Mouse (Mus musculus) embryonic facial prominence, embryonic 14.5 days (tissue): ENCODE results near the gene Btbd16. TPM values are rescaled to one million over a fixed set of nuclear protein-coding genes. Genes with fewer than 3 reads are reported as not detected.

Source experiments
- ATAC-seq: fragments of 200-750 bp; cut with Nextera tagmentation; 2 replicates; pipeline ENCODE4 v1.8.0; 2017; ENCODE audit warnings: low read depth, moderate number of reproducible peaks, moderate TSS enrichment
- DNase-seq: peaks from one replicate; pipeline ENCODE4 v3.0.0-alpha.2; 2015; ENCODE audit warnings: low spot score
- H3K27ac ChIP-seq: fragments of 300-500 bp; sonication (generic); replicated peaks from 2 replicates; pipeline ENCODE4 v1.5.1; 2014; ENCODE audit warnings: low read depth, mild to moderate bottlenecking, low read length, moderate library complexity
- H3K27me3 ChIP-seq: fragments of 300-500 bp; sonication (generic); replicated peaks from 2 replicates; pipeline ENCODE4 v1.6.1; 2014; ENCODE audit warnings: low read length; ENCODE audit not compliant: control insufficient read depth, insufficient read depth
- H3K36me3 ChIP-seq: fragments of 300-500 bp; sonication (generic); 2 replicates; pipeline ENCODE4 v1.6.1; 2014; ENCODE audit warnings: low read length, mixed read lengths; ENCODE audit not compliant: control insufficient read depth, insufficient read depth
- H3K4me1 ChIP-seq: fragments of 300-500 bp; sonication (generic); 2 replicates; pipeline ENCODE4 v1.6.1; 2014; ENCODE audit warnings: antibody characterized with exemption, low read length; ENCODE audit not compliant: control insufficient read depth, insufficient read depth
- H3K4me2 ChIP-seq: fragments of 300-500 bp; sonication (generic); 2 replicates; pipeline ENCODE4 v1.6.1; 2014; ENCODE audit warnings: low read depth, mild to moderate bottlenecking, low read length, moderate library complexity, mixed read lengths
- H3K4me3 ChIP-seq: fragments of 300-500 bp; sonication (generic); 2 replicates; pipeline ENCODE4 v1.5.1; 2014; ENCODE audit warnings: low read depth, mild to moderate bottlenecking, low read length
- H3K9ac ChIP-seq: fragments of 300-500 bp; sonication (generic); 2 replicates; pipeline ENCODE4 v1.6.1; 2014; ENCODE audit warnings: low read depth, mild to moderate bottlenecking, low read length, moderate library complexity, mixed read lengths
- H3K9me3 ChIP-seq: fragments of 300-500 bp; sonication (generic); 2 replicates; pipeline ENCODE4 v1.6.1; 2016; ENCODE audit warnings: low read length; ENCODE audit not compliant: control insufficient read depth
- WGBS: fragments of 180-500 bp; shearing (Covaris S2); extraction: QIAGEN DNeasy Blood & Tissue Kit; methylation state at CpG from one replicate; pipeline ENCODE4 v1.1.7; 2014; 5-methylcytosine and 5-hydroxymethylcytosine counted together
- polyA plus RNA-seq: library from polyadenylated mRNA; unstranded; fragments of >200 nt; fragmentation: Nextera tagmentation; extraction: Ambion mirVana; gene quantifications from 2 replicates; pipeline ENCODE4 v1.2.1, GENCODE M21; 2014

Gene Btbd16
- polyA plus RNA-seq, 1 experiment from 2014 or later = not detected

- DNase-seq (peak; percentile 41), ATAC-seq (peak; percentile 15; the same call in 1 of the 2 replicates)
- Histone ChIP-seq H3K9me3 (no peaks in the 10 kb centered on the region), H3K27me3 (no peaks in the 10 kb centered on the region), H3K36me3 (no peaks in the 10 kb centered on the region), H3K4me2 (no peak overlapping the region), H3K4me3 (no peak overlapping the region), H3K4me1 (0 out of 2 replicates have a peak, but pooled peaks cover 3% of the 10 kb centered on the region), H3K27ac (no peak overlapping the region), H3K9ac (no peak overlapping the region)
- 62% methylated on average over 12 of the region's 12 CpGs for WGBS
Observed at GRCm38 (mm10) chr7:130785923-130786575, 12.2 kb downstream of the Btbd16 start.

DNA sequence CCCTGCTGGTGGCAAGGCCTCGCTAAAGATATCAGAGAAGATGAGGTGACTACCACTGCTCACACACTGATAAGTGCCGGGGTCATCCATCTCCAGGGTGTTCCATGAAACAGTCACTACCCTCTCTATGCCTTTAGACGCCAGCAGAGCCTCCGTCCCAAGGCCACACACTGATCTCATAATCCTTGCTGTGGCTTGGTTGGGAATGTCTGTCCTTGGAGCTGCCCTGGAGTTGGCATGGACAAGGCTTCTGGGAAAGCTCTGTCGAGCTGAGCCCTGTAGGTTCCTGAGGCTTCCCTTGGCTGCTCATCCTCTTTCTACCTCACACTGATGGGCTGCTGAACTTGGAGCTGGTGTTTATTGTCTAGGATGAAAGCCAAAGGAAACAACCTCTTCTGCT lies 12.8 kb downstream of the Btbd16 start:
- H3K27me3 ChIP-seq = no peaks in the 10 kb centered on the region
- no peak overlapping the region for H3K27ac ChIP-seq
- 69% methylated on average over 5 of the region's 5 CpGs for WGBS
- no peak overlapping the region for H3K4me2 ChIP-seq
- no peak for DNase-seq
- H3K4me3 ChIP-seq = no peak overlapping the region
- no peak for ATAC-seq
- no peaks in the 10 kb centered on the region for H3K36me3 ChIP-seq
- H3K9ac ChIP-seq = no peak overlapping the region
- H3K9me3 ChIP-seq = no peaks in the 10 kb centered on the region
- 0 out of 2 replicates have a peak, but pooled peaks cover 3% of the 10 kb centered on the region for H3K4me1 ChIP-seq

GRCm38 (mm10) chr7:130787537-130787936 lies 13.7 kb downstream of the Btbd16 start:
- 97% methylated on average over 4 of the region's 4 CpGs for WGBS
- no peaks in the 10 kb centered on the region for H3K27me3 ChIP-seq
- no peak overlapping the region for H3K4me2 ChIP-seq
- DNase-seq (no peak), ATAC-seq (no peak)
- 0 out of 2 replicates have a peak, but pooled peaks cover 3% of the 10 kb centered on the region for H3K4me1 ChIP-seq
- no peak overlapping the region for H3K27ac ChIP-seq
- no peak overlapping the region for H3K9ac ChIP-seq
- no peaks in the 10 kb centered on the region for H3K9me3 ChIP-seq
- no peaks in the 10 kb centered on the region for H3K36me3 ChIP-seq
- H3K4me3 ChIP-seq = no peak overlapping the region

GRCm38 (mm10) chr7:130788950-130789349 lies 15.1 kb downstream of the Btbd16 start:
- H3K9me3 ChIP-seq = no peaks in the 10 kb centered on the region
- H3K4me1 ChIP-seq = 0 out of 2 replicates have a peak, but pooled peaks cover 3% of the 10 kb centered on the region
- H3K4me2 ChIP-seq = no peak overlapping the region
- H3K36me3 ChIP-seq = no peaks in the 10 kb centered on the region
- no peak overlapping the region for H3K4me3 ChIP-seq
- ATAC-seq (no peak), DNase-seq (no peak)
- 66% methylated on average over 3 of the region's 3 CpGs for WGBS
- no peaks in the 10 kb centered on the region for H3K27me3 ChIP-seq
- H3K9ac ChIP-seq = no peak overlapping the region
- no peak overlapping the region for H3K27ac ChIP-seq

GRCm38 (mm10) chr7:130789456-130789855 lies 15.6 kb downstream of the Btbd16 start:
- no peak overlapping the region for H3K4me3 ChIP-seq
- no peak overlapping the region for H3K27ac ChIP-seq
- no peak for DNase-seq
- ATAC-seq = no peak
- H3K27me3 ChIP-seq = no peaks in the 10 kb centered on the region
- H3K4me2 ChIP-seq = no peak overlapping the region
- H3K4me1 ChIP-seq = 0 out of 2 replicates have a peak, but pooled peaks cover 3% of the 10 kb centered on the region
- no peaks in the 10 kb centered on the region for H3K9me3 ChIP-seq
- no peak overlapping the region for H3K9ac ChIP-seq
- H3K36me3 ChIP-seq = no peaks in the 10 kb centered on the region
- WGBS = 82% methylated on average over 7 of the region's 7 CpGs

- WGBS = 46% methylated on average over 9 of the region's 9 CpGs
- H3K4me3 ChIP-seq = no peak overlapping the region
- ATAC-seq = no peak
Observed at GRCm38 (mm10) chr7:130793671-130794070, 19.8 kb downstream of the Btbd16 start.

GRCm38 (mm10) chr7:130796786-130797185 lies 22.9 kb downstream of the Btbd16 start:
- Histone ChIP-seq H3K4me3 (no peak overlapping the region), H3K27me3 (no peaks in the 10 kb centered on the region), H3K27ac (no peak overlapping the region), H3K4me1 (no peaks in the 10 kb centered on the region), H3K9ac (no peak overlapping the region), H3K4me2 (no peak overlapping the region), H3K36me3 (no peaks in the 10 kb centered on the region), H3K9me3 (no peaks in the 10 kb centered on the region)
- ATAC-seq = no peak
- DNase-seq = no peak
- 65% methylated on average over 8 of the region's 8 CpGs for WGBS

More at GRCm38 (mm10) chr7:130793671-130794070, 19.8 kb downstream of the Btbd16 start:
- H3K36me3 ChIP-seq = no peaks in the 10 kb centered on the region
- no peak overlapping the region for H3K4me2 ChIP-seq
- no peaks in the 10 kb centered on the region for H3K9me3 ChIP-seq
- H3K9ac ChIP-seq = no peak overlapping the region
- no peaks in the 10 kb centered on the region for H3K27me3 ChIP-seq
- H3K27ac ChIP-seq = no peak overlapping the region
- no peak for DNase-seq
- H3K4me1 ChIP-seq = no peaks in the 10 kb centered on the region

- Histone ChIP-seq H3K36me3 (no peaks in the 10 kb centered on the region), H3K4me2 (no peak overlapping the region), H3K27ac (no peak overlapping the region), H3K4me1 (no peaks in the 10 kb centered on the region), H3K4me3 (no peak overlapping the region), H3K9me3 (no peaks in the 10 kb centered on the region), H3K27me3 (no peaks in the 10 kb centered on the region), H3K9ac (no peak overlapping the region)
- WGBS = 85% methylated on average over 6 of the region's 6 CpGs
- DNase-seq (no peak), ATAC-seq (no peak)
Observed at GRCm38 (mm10) chr7:130797524-130797923, 23.7 kb downstream of the Btbd16 start.

GRCm38 (mm10) chr7:130799418-130799817 lies 25.5 kb downstream of the Btbd16 start:
- 82% methylated on average over 10 of the region's 10 CpGs for WGBS
- Histone ChIP-seq H3K27ac (no peak overlapping the region), H3K9ac (no peak overlapping the region), H3K27me3 (no peaks in the 10 kb centered on the region), H3K4me3 (no peak overlapping the region), H3K36me3 (no peaks in the 10 kb centered on the region), H3K9me3 (no peaks in the 10 kb centered on the region), H3K4me1 (no peaks in the 10 kb centered on the region), H3K4me2 (no peak overlapping the region)
- ATAC-seq (no peak), DNase-seq (no peak)
